Mouse (Mus musculus) ES-Bruce4 (cell line): ENCODE measurements around the gene Dock9. TPM values are rescaled to one million over a fixed set of nuclear protein-coding genes. Genes with fewer than 3 reads are reported as not detected.

Experiments used
- H3K27ac ChIP-seq: 2 replicates; pipeline ENCODE4 v1.5.1; 2012; ENCODE audit warnings: low read length, inconsistent platforms; ENCODE audit not compliant: insufficient read depth
- H3K27me3 ChIP-seq: 2 replicates; pipeline ENCODE4 v1.6.1; 2012; ENCODE audit warnings: mild to moderate bottlenecking, low read length, inconsistent platforms; ENCODE audit not compliant: control insufficient read depth, poor library complexity, insufficient read depth, severe bottlenecking
- H3K36me3 ChIP-seq: 2 replicates; pipeline ENCODE4 v1.6.1; 2012; ENCODE audit warnings: inconsistent platforms, mild to moderate bottlenecking, low read length, moderate library complexity; ENCODE audit not compliant: control insufficient read depth, poor library complexity, insufficient read depth, severe bottlenecking
- H3K4me1 ChIP-seq: one replicate; pipeline ENCODE4 v1.8.1; 2011; ENCODE audit warnings: low read length; ENCODE audit not compliant: control insufficient read depth, insufficient read depth
- H3K4me3 ChIP-seq: 2 replicates; pipeline ENCODE4 v1.5.1; 2011; ENCODE audit warnings: low read depth, mild to moderate bottlenecking, low read length
- H3K9ac ChIP-seq: 2 replicates; pipeline ENCODE4 v1.6.1; 2012; ENCODE audit warnings: low read depth, mild to moderate bottlenecking, inconsistent platforms; ENCODE audit not compliant: poor library complexity, severe bottlenecking
- H3K9me3 ChIP-seq: replicated peaks from 2 replicates; pipeline ENCODE4 v1.6.1; 2012; ENCODE audit warnings: mild to moderate bottlenecking, low read length, inconsistent platforms; ENCODE audit not compliant: control insufficient read depth, poor library complexity, insufficient read depth, severe bottlenecking
- CTCF ChIP-seq: IDR thresholded peaks from one replicate; pipeline ENCODE4 v1.8.1; 2011; ENCODE audit warnings: low read depth, low read length
- EP300 ChIP-seq: IDR thresholded peaks from 2 replicates; pipeline ENCODE4 v1.6.1; 2011; ENCODE audit warnings: low read depth, low read length; ENCODE audit not compliant: insufficient read depth
- POLR2A ChIP-seq: IDR thresholded peaks from one replicate; pipeline ENCODE4 v1.8.1; 2011; ENCODE audit warnings: low read length; ENCODE audit not compliant: insufficient read depth
- polyA plus RNA-seq: library from polyadenylated mRNA; stranded (reverse); fragments of >200 nt; gene quantifications from 2 replicates; pipeline ENCODE4 v1.2.4, GENCODE M21; 2011; ENCODE audit warnings: low read depth; ENCODE audit not compliant: missing spikeins, insufficient read depth, insufficient read length

Gene Dock9
- polyA plus RNA-seq, 1 experiment: 21.0 TPM

GRCm38 (mm10) chr14:121738431-121739403, 58.9 kb downstream of the Dock9 start:
- Histone ChIP-seq H3K9me3 (no peaks in the 10 kb centered on the region), H3K9ac (no peak overlapping the region), H3K4me1 (no peaks in the 10 kb centered on the region), H3K27ac (no peak overlapping the region), H3K4me3 (no peak overlapping the region), H3K36me3 (no peaks in the 10 kb centered on the region), H3K27me3 (no peaks in the 10 kb centered on the region)
- TF ChIP-seq POLR2A (no peak), EP300 (no peak), CTCF (no peak)

- H3K4me1 ChIP-seq: no peaks in the 10 kb centered on the region
- no peak overlapping the region for H3K4me3 ChIP-seq
- H3K27me3 ChIP-seq: no peaks in the 10 kb centered on the region
- no peak overlapping the region for H3K27ac ChIP-seq
- H3K9ac ChIP-seq: no peak overlapping the region
- no peaks in the 10 kb centered on the region for H3K9me3 ChIP-seq
- no peaks in the 10 kb centered on the region for H3K36me3 ChIP-seq
- TF ChIP-seq EP300: no peak
- no peak for TF ChIP-seq POLR2A
- TF ChIP-seq CTCF: no peak
Observed at GRCm38 (mm10) chr14:121737277-121737676, 60.4 kb downstream of the Dock9 start.

- Histone ChIP-seq H3K36me3 (no peaks in the 10 kb centered on the region), H3K9ac (no peak overlapping the region), H3K4me1 (peaks cover 3% of the 10 kb centered on the region), H3K9me3 (no peaks in the 10 kb centered on the region), H3K27me3 (no peaks in the 10 kb centered on the region), H3K27ac (no peak overlapping the region), H3K4me3 (no peak overlapping the region)
- TF ChIP-seq EP300 (no peak), POLR2A (no peak), CTCF (peak; percentile 33)
Observed at GRCm38 (mm10) chr14:121735678-121736077, 62.0 kb downstream of the Dock9 start.

GRCm38 (mm10) chr14:121734217-121734616, 63.4 kb downstream of the Dock9 start:
- no peak overlapping the region for H3K9ac ChIP-seq
- TF ChIP-seq EP300 (no peak), CTCF (no peak), POLR2A (no peak)
- no peaks in the 10 kb centered on the region for H3K36me3 ChIP-seq
- H3K27ac ChIP-seq: no peak overlapping the region
- peaks cover 3% of the 10 kb centered on the region for H3K4me1 ChIP-seq
- no peak overlapping the region for H3K4me3 ChIP-seq
- no peaks in the 10 kb centered on the region for H3K9me3 ChIP-seq
- H3K27me3 ChIP-seq: no peaks in the 10 kb centered on the region

GRCm38 (mm10) chr14:121733694-121734093, 63.9 kb downstream of the Dock9 start:
- Histone ChIP-seq H3K4me1 (peaks cover 3% of the 10 kb centered on the region), H3K27me3 (no peaks in the 10 kb centered on the region), H3K9ac (no peak overlapping the region), H3K4me3 (no peak overlapping the region), H3K36me3 (no peaks in the 10 kb centered on the region), H3K27ac (no peak overlapping the region), H3K9me3 (no peaks in the 10 kb centered on the region)
- TF ChIP-seq POLR2A (no peak), CTCF (no peak), EP300 (no peak)

- TF ChIP-seq POLR2A (no peak), CTCF (no peak), EP300 (no peak)
- H3K9me3 ChIP-seq: no peaks in the 10 kb centered on the region
- peak overlapping the region; percentile 72 for H3K4me3 ChIP-seq
- H3K27ac ChIP-seq: peak overlapping the region; percentile 62
- H3K9ac ChIP-seq: no peak overlapping the region
- H3K36me3 ChIP-seq: no peaks in the 10 kb centered on the region
- H3K4me1 ChIP-seq: peaks cover 3% of the 10 kb centered on the region
- H3K27me3 ChIP-seq: no peaks in the 10 kb centered on the region
Observed at GRCm38 (mm10) chr14:121732196-121732595, 65.4 kb downstream of the Dock9 start.
